Mouse (Mus musculus): ENCODE data around the gene Slc22a23. TPM values are rescaled to one million over a fixed set of nuclear protein-coding genes. Genes with fewer than 3 reads are reported as not detected.

Gene Slc22a23
- polyA plus RNA-seq, 1 experiment from 2014 or later, result 15.2 TPM

DNA sequence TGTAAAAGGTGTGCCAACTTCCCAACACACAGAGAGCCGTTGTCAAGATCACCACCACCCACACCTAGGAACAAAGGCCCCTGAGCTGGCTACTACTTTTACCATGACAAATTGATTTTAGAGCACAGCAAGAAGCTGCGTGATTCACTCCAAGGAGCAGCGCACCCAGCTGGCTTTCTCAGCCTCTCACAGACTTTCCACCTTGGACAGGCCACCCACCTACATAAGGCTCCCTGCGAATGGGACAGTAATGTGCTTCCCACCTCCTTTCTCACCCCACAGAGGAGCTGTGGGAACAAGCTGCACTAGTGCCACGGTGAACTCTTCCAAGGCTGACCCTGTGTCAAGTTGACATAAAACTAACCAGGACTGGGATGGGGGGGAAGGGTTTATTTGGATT is 201.6 kb downstream of the Slc22a23 start:
- no peak overlapping the region for H3K4me2 ChIP-seq (ENCODE audit: low read length)

DNA sequence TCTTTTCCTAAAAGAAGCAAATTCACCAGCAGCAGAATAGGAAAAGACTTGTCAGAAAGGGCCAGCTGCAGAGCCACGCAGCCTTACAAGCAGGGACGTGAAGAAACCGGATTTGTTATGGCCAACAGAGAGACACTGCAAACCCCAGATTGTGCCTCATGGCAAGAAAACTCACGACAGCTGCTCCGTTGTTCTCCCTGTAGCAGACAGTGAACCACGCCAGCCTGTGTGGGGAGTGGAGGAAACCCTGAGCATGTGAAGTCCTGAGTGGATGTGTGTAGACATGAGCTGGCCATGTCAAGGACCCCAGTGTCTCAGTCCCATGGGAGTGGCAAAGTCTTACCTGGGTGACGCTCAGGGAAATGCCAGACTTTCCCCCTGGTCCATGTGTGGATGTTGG is 208.4 kb downstream of the Slc22a23 start:
- Histone ChIP-seq H3K9ac (ENCODE audit: low read depth, low read length) (0 out of 2 replicates have a peak overlapping the region, but pooled peaks have one; percentile 28), H3K27me3 (ENCODE audit: control insufficient read depth, insufficient read depth, low read depth, low read length) (no peaks in the 10 kb centered on the region), H3K4me1 (ENCODE audit: control insufficient read depth, insufficient read depth, low read length) (peaks cover 26% of the 10 kb centered on the region), H3K9me3 (replicated peaks; ENCODE audit: control insufficient read depth, low read length, poor library complexity, severe bottlenecking) (no peaks in the 10 kb centered on the region), H3K4me2 (ENCODE audit: low read length) (no peak overlapping the region), H3K27ac (ENCODE audit: low read length) (peak overlapping the region; percentile 70), H3K4me3 (ENCODE audit: low read depth, low read length) (no peak overlapping the region), H3K36me3 (ENCODE audit: control insufficient read depth, insufficient read depth, low read length) (no peaks in the 10 kb centered on the region)
- no peak for ATAC-seq
- 33% methylated on average over 7 of the region's 7 CpGs for WGBS

More for the DNA sequence above, 201.6 kb downstream of the Slc22a23 start:
- Histone ChIP-seq H3K4me1 (ENCODE audit: control insufficient read depth, insufficient read depth, low read length) (peaks cover 11% of the 10 kb centered on the region), H3K27ac (ENCODE audit: low read length) (no peak overlapping the region), H3K36me3 (ENCODE audit: control insufficient read depth, insufficient read depth, low read length) (no peaks in the 10 kb centered on the region), H3K27me3 (ENCODE audit: control insufficient read depth, insufficient read depth, low read depth, low read length) (no peaks in the 10 kb centered on the region), H3K9me3 (replicated peaks; ENCODE audit: control insufficient read depth, low read length, poor library complexity, severe bottlenecking) (no peaks in the 10 kb centered on the region), H3K9ac (ENCODE audit: low read depth, low read length) (no peak overlapping the region), H3K4me3 (ENCODE audit: low read depth, low read length) (no peak overlapping the region)
- WGBS, result 28% methylated on average over 5 of the region's 5 CpGs
- ATAC-seq, result no peak

DNA sequence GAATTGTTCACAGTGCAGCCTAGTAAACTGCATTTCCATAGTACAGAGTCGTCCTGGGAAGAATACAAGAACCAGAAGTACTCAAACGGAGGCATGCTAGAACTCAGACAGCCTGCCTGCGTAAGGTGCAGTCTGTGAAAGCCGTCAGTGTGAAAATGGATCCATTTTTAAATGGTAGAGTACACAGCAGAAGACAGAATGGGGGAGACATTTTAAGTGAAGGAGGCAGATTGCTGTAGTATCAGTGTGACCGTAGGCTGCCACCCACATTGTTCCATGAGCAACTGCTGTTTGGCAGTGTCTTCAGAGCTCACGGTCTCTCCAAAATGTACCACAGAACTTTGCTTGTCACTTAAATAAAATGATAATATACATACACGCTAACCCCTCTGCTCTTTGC is 210.7 kb downstream of the Slc22a23 start:
- Histone ChIP-seq H3K4me1 (ENCODE audit: control insufficient read depth, insufficient read depth, low read length) (peaks cover 28% of the 10 kb centered on the region), H3K4me3 (ENCODE audit: low read depth, low read length) (peak overlapping the region; percentile 89), H3K4me2 (ENCODE audit: low read length) (peak overlapping the region; percentile 76), H3K9ac (ENCODE audit: low read depth, low read length) (peak overlapping the region; percentile 100), H3K27ac (ENCODE audit: low read length) (peak overlapping the region; percentile 100), H3K9me3 (replicated peaks; ENCODE audit: control insufficient read depth, low read length, poor library complexity, severe bottlenecking) (no peaks in the 10 kb centered on the region), H3K36me3 (ENCODE audit: control insufficient read depth, insufficient read depth, low read length) (no peaks in the 10 kb centered on the region), H3K27me3 (ENCODE audit: control insufficient read depth, insufficient read depth, low read depth, low read length) (no peaks in the 10 kb centered on the region)
- no peak for ATAC-seq
- WGBS, result 9% methylated on average over 7 of the region's 7 CpGs

DNA sequence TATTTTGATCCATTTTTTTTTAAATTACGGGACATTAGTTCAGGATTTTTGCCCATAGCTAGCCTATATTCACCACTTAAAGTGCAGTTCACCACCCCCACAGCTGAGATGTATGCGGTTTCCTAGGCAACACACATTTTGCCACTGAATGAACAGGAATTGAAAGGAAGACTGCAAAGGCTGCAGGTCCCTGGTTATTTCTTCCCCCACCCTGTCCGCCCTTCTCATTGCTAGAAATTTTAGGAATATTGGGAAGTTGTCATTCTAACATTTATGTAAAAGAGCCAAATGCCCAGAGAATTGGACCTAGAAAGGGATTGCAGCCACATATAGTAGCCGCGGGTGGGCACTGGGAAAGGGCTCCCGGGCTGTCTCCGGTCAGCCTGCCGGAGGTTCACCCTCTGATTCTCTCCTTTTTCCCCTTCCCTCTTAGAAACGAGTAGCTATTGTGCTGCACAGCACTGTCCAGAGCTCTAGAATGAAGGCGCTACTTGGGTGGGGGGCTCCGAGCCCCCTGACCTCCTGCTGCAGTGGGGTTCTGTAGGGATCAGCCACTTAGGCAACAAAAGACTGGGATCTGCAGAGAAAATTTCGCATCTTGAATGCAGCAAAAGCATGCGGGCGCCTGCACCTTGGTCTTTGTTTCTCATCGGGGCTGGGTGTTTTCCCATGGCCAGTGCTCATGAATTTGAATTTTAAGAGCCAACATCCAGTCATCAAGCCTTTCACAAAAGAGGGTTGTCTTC is 211.5 kb downstream of the Slc22a23 start:
- no peaks in the 10 kb centered on the region for H3K27me3 ChIP-seq (ENCODE audit: control insufficient read depth, insufficient read depth, low read depth, low read length)
- no peak for ATAC-seq
- H3K36me3 ChIP-seq (ENCODE audit: control insufficient read depth, insufficient read depth, low read length), result no peaks in the 10 kb centered on the region
- H3K9me3 ChIP-seq (replicated peaks; ENCODE audit: control insufficient read depth, low read length, poor library complexity, severe bottlenecking), result no peaks in the 10 kb centered on the region
- peak overlapping the region; percentile 100 for H3K9ac ChIP-seq (ENCODE audit: low read depth, low read length)
- WGBS, result under 1% methylated on average over 15 of the region's 15 CpGs
- peak overlapping the region; percentile 100 for H3K27ac ChIP-seq (ENCODE audit: low read length)
- H3K4me2 ChIP-seq (ENCODE audit: low read length), result peak overlapping the region; percentile 76
- peak overlapping the region; percentile 89 for H3K4me3 ChIP-seq (ENCODE audit: low read depth, low read length)
- H3K4me1 ChIP-seq (ENCODE audit: control insufficient read depth, insufficient read depth, low read length), result peaks cover 28% of the 10 kb centered on the region

DNA sequence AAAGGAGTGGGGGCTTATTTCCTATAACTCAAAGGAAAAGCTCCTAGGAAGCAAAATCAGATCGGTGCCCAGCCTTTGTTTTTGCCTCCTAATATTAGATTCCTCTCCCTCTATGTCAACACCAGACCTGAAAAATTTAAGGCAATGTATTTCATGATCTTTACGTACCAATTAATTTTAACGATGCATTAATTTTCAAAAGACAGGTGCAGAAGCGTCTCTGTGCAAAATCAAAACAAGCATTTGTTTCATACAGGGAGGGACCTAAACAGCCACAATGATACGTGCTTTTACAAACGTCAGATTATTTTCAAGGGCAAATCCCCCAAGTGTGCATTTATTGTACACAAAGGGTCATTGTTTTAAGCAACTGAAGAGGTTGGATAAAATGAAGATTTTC is 212.1 kb downstream of the Slc22a23 start:
- no peak for ATAC-seq
- 5% methylated on average over 6 of the region's 6 CpGs for WGBS

DNA sequence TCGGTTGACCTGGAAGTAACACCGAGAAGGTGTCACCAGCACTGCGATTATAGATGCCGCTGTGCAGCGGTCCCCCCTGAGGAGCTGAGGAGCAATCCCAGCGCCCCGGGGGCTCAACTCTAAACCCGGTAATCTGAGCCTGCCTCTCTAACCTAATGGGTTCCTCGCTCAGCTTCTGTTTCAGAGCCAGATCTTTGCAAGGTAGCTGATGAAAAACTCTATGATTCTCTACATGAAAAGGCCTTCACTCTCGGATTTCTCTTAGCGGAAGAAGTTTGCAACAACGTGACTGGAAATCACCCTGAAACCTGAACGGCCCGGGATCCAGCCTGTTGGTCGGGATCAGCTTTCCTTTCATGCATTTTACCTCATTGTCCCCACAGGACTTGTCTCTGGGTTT is 212.7 kb downstream of the Slc22a23 start:
- WGBS, result 2% methylated on average over 15 of the region's 15 CpGs
- no peaks in the 10 kb centered on the region for H3K9me3 ChIP-seq (replicated peaks; ENCODE audit: control insufficient read depth, low read length, poor library complexity, severe bottlenecking)
- H3K4me1 ChIP-seq (ENCODE audit: control insufficient read depth, insufficient read depth, low read length), result peaks cover 28% of the 10 kb centered on the region
- H3K27me3 ChIP-seq (ENCODE audit: control insufficient read depth, insufficient read depth, low read depth, low read length), result no peaks in the 10 kb centered on the region
- ATAC-seq, result no peak
- peak overlapping the region; percentile 76 for H3K4me2 ChIP-seq (ENCODE audit: low read length)
- H3K4me3 ChIP-seq (ENCODE audit: low read depth, low read length), result peak overlapping the region; percentile 89
- peak overlapping the region; percentile 100 for H3K27ac ChIP-seq (ENCODE audit: low read length)
- H3K36me3 ChIP-seq (ENCODE audit: control insufficient read depth, insufficient read depth, low read length), result no peaks in the 10 kb centered on the region
- peak overlapping the region; percentile 100 for H3K9ac ChIP-seq (ENCODE audit: low read depth, low read length)

More for the DNA sequence above, 212.1 kb downstream of the Slc22a23 start:
- Histone ChIP-seq H3K27ac (ENCODE audit: low read length) (peak overlapping the region; percentile 100), H3K27me3 (ENCODE audit: control insufficient read depth, insufficient read depth, low read depth, low read length) (no peaks in the 10 kb centered on the region), H3K4me3 (ENCODE audit: low read depth, low read length) (peak overlapping the region; percentile 89), H3K9me3 (replicated peaks; ENCODE audit: control insufficient read depth, low read length, poor library complexity, severe bottlenecking) (no peaks in the 10 kb centered on the region), H3K4me2 (ENCODE audit: low read length) (peak overlapping the region; percentile 76), H3K4me1 (ENCODE audit: control insufficient read depth, insufficient read depth, low read length) (peaks cover 28% of the 10 kb centered on the region), H3K36me3 (ENCODE audit: control insufficient read depth, insufficient read depth, low read length) (no peaks in the 10 kb centered on the region), H3K9ac (ENCODE audit: low read depth, low read length) (peak overlapping the region; percentile 100)

DNA sequence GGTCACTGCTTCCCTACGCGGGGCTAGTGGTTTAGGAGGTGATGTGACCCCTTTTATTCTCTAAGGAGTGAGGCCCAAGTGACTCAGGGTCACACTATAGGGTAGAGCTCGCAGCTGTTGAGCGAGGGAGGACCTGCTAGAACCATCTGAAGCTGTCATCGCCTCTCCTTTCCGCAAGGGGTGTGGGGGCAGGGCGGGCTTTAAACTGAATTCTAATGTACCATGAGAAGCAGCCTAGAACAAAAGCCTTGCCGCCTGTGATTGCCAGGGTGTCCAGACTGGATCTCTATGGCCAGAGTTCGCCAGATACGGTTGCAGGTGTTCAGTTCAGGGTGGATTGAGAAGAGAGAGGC is 213.3 kb downstream of the Slc22a23 start:
- 0% methylated on average over 10 of the region's 10 CpGs for WGBS
- Histone ChIP-seq H3K4me3 (ENCODE audit: low read depth, low read length) (peak overlapping the region; percentile 89), H3K27me3 (ENCODE audit: control insufficient read depth, insufficient read depth, low read depth, low read length) (no peaks in the 10 kb centered on the region), H3K36me3 (ENCODE audit: control insufficient read depth, insufficient read depth, low read length) (no peaks in the 10 kb centered on the region; the same call in 1 of the 2 replicates), H3K4me1 (ENCODE audit: control insufficient read depth, insufficient read depth, low read length) (peaks cover 23% of the 10 kb centered on the region), H3K9me3 (replicated peaks; ENCODE audit: control insufficient read depth, low read length, poor library complexity, severe bottlenecking) (no peaks in the 10 kb centered on the region), H3K9ac (ENCODE audit: low read depth, low read length) (peak overlapping the region; percentile 100), H3K4me2 (ENCODE audit: low read length) (peak overlapping the region; percentile 76), H3K27ac (ENCODE audit: low read length) (peak overlapping the region; percentile 100)
- ATAC-seq, result peak; percentile 16

DNA sequence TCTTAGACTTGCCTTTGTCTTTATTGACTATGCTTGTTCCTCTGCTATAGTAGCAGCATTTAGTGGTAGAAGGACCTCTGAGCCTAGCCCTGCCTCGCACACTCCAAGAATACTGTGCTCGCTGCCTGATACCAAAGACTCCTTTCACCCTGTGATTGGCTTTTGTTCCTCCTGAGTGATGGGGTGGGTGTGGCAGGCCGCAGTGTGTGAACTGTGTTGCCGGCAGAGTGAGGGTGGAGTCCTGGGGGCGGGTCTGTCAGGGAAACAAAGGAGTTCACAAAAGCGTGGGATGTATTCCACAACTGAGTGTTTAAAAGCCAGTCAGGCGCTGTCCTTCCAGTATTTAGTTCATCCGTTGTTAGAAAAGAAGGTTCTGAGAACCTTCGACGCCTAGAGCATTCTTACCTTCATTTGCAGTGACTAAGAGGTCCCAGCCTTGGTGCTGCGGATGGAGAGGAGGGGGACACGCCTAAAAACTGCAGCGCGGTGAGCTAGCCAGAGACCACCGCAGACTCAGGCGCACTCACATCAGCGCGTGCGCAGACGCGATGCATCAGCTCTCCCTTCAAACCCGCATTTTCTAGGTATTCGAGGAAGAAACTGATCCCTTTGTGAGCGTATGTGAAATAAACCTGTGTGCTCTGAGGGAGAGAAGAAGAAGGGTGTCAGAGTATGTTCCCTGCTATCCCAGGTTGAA is 213.8 kb downstream of the Slc22a23 start:
- H3K9me3 ChIP-seq (replicated peaks; ENCODE audit: control insufficient read depth, low read length, poor library complexity, severe bottlenecking), result no peaks in the 10 kb centered on the region
- peak overlapping the region; percentile 100 for H3K27ac ChIP-seq (ENCODE audit: low read length)
- no peaks in the 10 kb centered on the region for H3K27me3 ChIP-seq (ENCODE audit: control insufficient read depth, insufficient read depth, low read depth, low read length)
- H3K36me3 ChIP-seq (ENCODE audit: control insufficient read depth, insufficient read depth, low read length), result no peaks in the 10 kb centered on the region; the same call in 1 of the 2 replicates
- H3K4me2 ChIP-seq (ENCODE audit: low read length), result peak overlapping the region; percentile 76
- peak overlapping the region; percentile 89 for H3K4me3 ChIP-seq (ENCODE audit: low read depth, low read length)
- ATAC-seq, result peak; percentile 78
- H3K9ac ChIP-seq (ENCODE audit: low read depth, low read length), result peak overlapping the region; percentile 100
- WGBS, result under 1% methylated on average over 24 of the region's 24 CpGs
- peaks cover 19% of the 10 kb centered on the region for H3K4me1 ChIP-seq (ENCODE audit: control insufficient read depth, insufficient read depth, low read length)

DNA sequence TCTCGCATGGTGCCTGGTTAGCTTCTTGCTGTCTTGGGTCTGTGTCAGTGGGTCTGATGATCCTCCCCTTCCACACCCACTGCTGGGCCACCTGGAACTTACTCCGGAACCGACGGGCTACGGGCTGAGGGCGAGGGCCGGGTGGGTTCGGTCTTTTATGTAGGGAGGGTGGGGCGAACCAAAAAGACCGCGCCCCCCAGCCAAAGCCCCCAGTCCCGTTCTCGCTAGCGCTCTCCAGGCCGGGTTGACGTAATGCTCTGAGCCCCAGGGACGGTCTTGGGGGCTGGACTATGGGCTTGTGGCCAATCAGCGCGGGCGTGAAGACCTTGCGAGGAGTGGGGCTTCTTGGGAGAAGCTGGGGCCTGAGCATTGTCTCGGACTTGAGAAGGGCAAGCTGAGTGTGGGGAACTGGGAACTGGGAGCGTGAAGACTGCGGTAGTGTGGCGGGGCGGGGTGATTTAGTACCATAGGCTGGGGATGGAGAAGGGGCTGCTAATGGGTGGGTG is 214.7 kb downstream of the Slc22a23 start, which contains the start of gene Tubb2b:
TSS of gene Tubb2b (minus strand) at position 241 of the 506 bp plus-strand sequence.
- ATAC-seq, result peak; percentile 95
- H3K36me3 ChIP-seq (ENCODE audit: control insufficient read depth, insufficient read depth, low read length), result no peaks in the 10 kb centered on the region; the same call in 1 of the 2 replicates
- H3K4me3 ChIP-seq (ENCODE audit: low read depth, low read length), result peak within 1 kb of the TSS; percentile 89
- H3K4me2 ChIP-seq (ENCODE audit: low read length), result peak within 1 kb of the TSS; percentile 76
- under 1% methylated on average over 26 of the region's 26 CpGs for WGBS
- H3K9ac ChIP-seq (ENCODE audit: low read depth, low read length), result peak within 1 kb of the TSS; percentile 100
- peak within 1 kb of the TSS; percentile 100 for H3K27ac ChIP-seq (ENCODE audit: low read length)
- no peaks in the 10 kb centered on the region for H3K9me3 ChIP-seq (replicated peaks; ENCODE audit: control insufficient read depth, low read length, poor library complexity, severe bottlenecking)
- no peaks in the 10 kb centered on the region for H3K27me3 ChIP-seq (ENCODE audit: control insufficient read depth, insufficient read depth, low read depth, low read length)
- peaks cover 19% of the 10 kb centered on the region for H3K4me1 ChIP-seq (ENCODE audit: control insufficient read depth, insufficient read depth, low read length)

Measured in midbrain, embryonic 16.5 days (tissue).